Mouse (Mus musculus) hematopoietic stem cell, adult 5-6 weeks (primary cell): ENCODE data around the gene Bnc2. TPM values are rescaled to one million over a fixed set of nuclear protein-coding genes. Genes with fewer than 3 reads are reported as not detected.

Source experiments
- ATAC-seq, 2 experiments: fragments of 125-278 bp in 1 of 2; replicated peaks in 1 of 2; 2 replicates each; pipeline ENCODE4 v1.8.0; 2016 to 2017; ENCODE audit warnings: inconsistent platforms in 2 of 2, mild to moderate bottlenecking in 2 of 2, moderate number of reproducible peaks in 2 of 2, low read depth in 1 of 2, moderate TSS enrichment in 1 of 2; ENCODE audit not compliant: low FRiP score in 2 of 2, poor library complexity in 2 of 2, severe bottlenecking in 2 of 2, insufficient read depth in 1 of 2, low TSS enrichment in 1 of 2
- total RNA-seq: library from RNA; stranded (forward); fragments of 172-1452, 232-1000 nt; gene quantifications from 2 replicates; pipeline ENCODE4 v1.2.3, GENCODE M21; 2017

The Bnc2 gene
- total RNA-seq, 1 experiment from 2014 or later: not detected

- no peak for ATAC-seq
Observed at GRCm38 (mm10) chr4:84388991-84389390, 286.1 kb downstream of the Bnc2 start.

- no peak for ATAC-seq
Observed at GRCm38 (mm10) chr4:84385156-84385555, 289.9 kb downstream of the Bnc2 start.

GRCm38 (mm10) chr4:84379289-84379688, 295.8 kb downstream of the Bnc2 start:
- no peak for ATAC-seq

- ATAC-seq: no peak
Observed at GRCm38 (mm10) chr4:84377513-84377912, 297.6 kb downstream of the Bnc2 start.

- peak; percentile 69 to 80 for ATAC-seq
Observed at GRCm38 (mm10) chr4:84362337-84362823, 312.7 kb downstream of the Bnc2 start.

- ATAC-seq: no peak
Observed at GRCm38 (mm10) chr4:84361165-84361564, 313.9 kb downstream of the Bnc2 start.

- ATAC-seq: 0 out of 4 replicates have a peak, but pooled peaks have one; percentile 6 to 21
Observed at GRCm38 (mm10) chr4:84359996-84360395, 315.1 kb downstream of the Bnc2 start.

GRCm38 (mm10) chr4:84358204-84358603, 316.9 kb downstream of the Bnc2 start:
- no peak for ATAC-seq

- ATAC-seq: no peak
Observed at GRCm38 (mm10) chr4:84357382-84357781, 317.7 kb downstream of the Bnc2 start.

GRCm38 (mm10) chr4:84356468-84357153, 318.5 kb downstream of the Bnc2 start:
- no peak for ATAC-seq

- ATAC-seq: no peak
Observed at GRCm38 (mm10) chr4:84352656-84353055, 322.4 kb downstream of the Bnc2 start.

GRCm38 (mm10) chr4:84349536-84349935, 325.5 kb downstream of the Bnc2 start:
- ATAC-seq: no peak

GRCm38 (mm10) chr4:84339172-84339571, 335.9 kb downstream of the Bnc2 start:
- no peak for ATAC-seq

- ATAC-seq: no peak
Observed at GRCm38 (mm10) chr4:84331995-84332394, 343.1 kb downstream of the Bnc2 start.

GRCm38 (mm10) chr4:84331450-84331849, 343.6 kb downstream of the Bnc2 start:
- no peak for ATAC-seq

- no peak for ATAC-seq
Observed at GRCm38 (mm10) chr4:84330509-84330908, 344.6 kb downstream of the Bnc2 start.

- no peak for ATAC-seq
Observed at GRCm38 (mm10) chr4:84329651-84330050, 345.4 kb downstream of the Bnc2 start.

GRCm38 (mm10) chr4:84324371-84324770, 350.7 kb downstream of the Bnc2 start:
- no peak for ATAC-seq

- no peak for ATAC-seq
Observed at GRCm38 (mm10) chr4:84321598-84321997, 353.5 kb downstream of the Bnc2 start.
